Mouse (Mus musculus) liver, postnatal 0 days (tissue): Measurements from ENCODE around the gene Adam19. TPM values are rescaled to one million over a fixed set of nuclear protein-coding genes. Genes with fewer than 3 reads are reported as not detected.
"Not testable (repeated sequence)": the region's sequence is repeated elsewhere in the genome, so short reads cannot be mapped to it uniquely, and the experiment has no call there.

ENCODE experiments used
- ATAC-seq: fragments of 200-750 bp; cut with Nextera tagmentation; 2 replicates; pipeline ENCODE4 v1.8.0; 2017; ENCODE audit warnings: mild to moderate bottlenecking, moderate library complexity
- DNase-seq: peaks from one replicate; pipeline ENCODE4 v3.0.0-alpha.2; 2016
- H3K27ac ChIP-seq: fragments of 300-500 bp; sonication (generic); 2 replicates; pipeline ENCODE4 v1.5.1; 2014; ENCODE audit warnings: antibody characterized with exemption, moderate library complexity, mild to moderate bottlenecking, low read depth
- H3K27me3 ChIP-seq: fragments of 300-500 bp; sonication (generic); 2 replicates; pipeline ENCODE4 v1.6.1; 2014; ENCODE audit warnings: low read length, control low read depth, mixed read lengths; ENCODE audit not compliant: insufficient read depth
- H3K36me3 ChIP-seq: fragments of 300-500 bp; sonication (generic); replicated peaks from 2 replicates; pipeline ENCODE4 v1.6.1; 2014; ENCODE audit warnings: mild to moderate bottlenecking, control low read depth, low read length, moderate library complexity, mixed read lengths; ENCODE audit not compliant: insufficient read depth
- H3K4me1 ChIP-seq: fragments of 300-500 bp; sonication (generic); 2 replicates; pipeline ENCODE4 v1.6.1; 2014; ENCODE audit warnings: antibody characterized with exemption, mild to moderate bottlenecking, control low read depth; ENCODE audit not compliant: insufficient read depth
- H3K4me2 ChIP-seq: fragments of 300-500 bp; sonication (generic); 2 replicates; pipeline ENCODE4 v1.6.1; 2014; ENCODE audit warnings: low read depth, mild to moderate bottlenecking, low read length, moderate library complexity, mixed read lengths
- H3K4me3 ChIP-seq: fragments of 300-500 bp; sonication (generic); 2 replicates; pipeline ENCODE4 v1.5.1; 2014; ENCODE audit warnings: low read depth, low read length
- H3K9ac ChIP-seq: fragments of 300-500 bp; sonication (generic); replicated peaks from 2 replicates; pipeline ENCODE4 v1.6.1; 2014; ENCODE audit warnings: mild to moderate bottlenecking, moderate library complexity
- H3K9me3 ChIP-seq: fragments of 300-500 bp; sonication (generic); 2 replicates; pipeline ENCODE4 v1.6.1; 2016; ENCODE audit warnings: mild to moderate bottlenecking, control low read depth, low read length, mixed read lengths
- CTCF ChIP-seq: sonication (generic); IDR thresholded peaks from 2 replicates; pipeline ENCODE4 v1.5.1; 2016; ENCODE audit warnings: antibody characterized with exemption, low read depth
- EP300 ChIP-seq: IDR thresholded peaks from 2 replicates; pipeline ENCODE4 v1.6.1; 2016; ENCODE audit warnings: antibody characterized with exemption, low read depth, mild to moderate bottlenecking
- WGBS: fragments of 180-500 bp; shearing (Covaris S2); extraction: QIAGEN DNeasy Blood & Tissue Kit; methylation state at CpG from one replicate; pipeline ENCODE4 v1.1.7; 2014; ENCODE audit not compliant: insufficient replicate concordance; 5-methylcytosine and 5-hydroxymethylcytosine counted together
- polyA plus RNA-seq: library from polyadenylated mRNA; unstranded; fragments of >200 nt; fragmentation: Nextera tagmentation; extraction: Ambion mirVana; gene quantifications from 2 replicates; pipeline ENCODE4 v1.2.1, GENCODE M21; 2015

The Adam19 gene
- polyA plus RNA-seq, 1 experiment from 2014 or later = 1.0 TPM

- DNase-seq (no peak), ATAC-seq (no peak)
- no peak overlapping the region for H3K27ac ChIP-seq
- no peaks in the 10 kb centered on the region for H3K9me3 ChIP-seq
- WGBS = 84% methylated on average over 9 of the region's 9 CpGs
- no peaks in the 10 kb centered on the region for H3K4me1 ChIP-seq
- no peaks in the 10 kb centered on the region for H3K36me3 ChIP-seq
- peaks cover 6% of the 10 kb centered on the region for H3K27me3 ChIP-seq
- no peak overlapping the region for H3K4me3 ChIP-seq
- no peak for TF ChIP-seq EP300
- no peak for TF ChIP-seq CTCF
- no peak overlapping the region for H3K9ac ChIP-seq
- no peak overlapping the region for H3K4me2 ChIP-seq
Observed at GRCm38 (mm10) chr11:46172128-46172527, 116.3 kb downstream of the Adam19 start.

DNA sequence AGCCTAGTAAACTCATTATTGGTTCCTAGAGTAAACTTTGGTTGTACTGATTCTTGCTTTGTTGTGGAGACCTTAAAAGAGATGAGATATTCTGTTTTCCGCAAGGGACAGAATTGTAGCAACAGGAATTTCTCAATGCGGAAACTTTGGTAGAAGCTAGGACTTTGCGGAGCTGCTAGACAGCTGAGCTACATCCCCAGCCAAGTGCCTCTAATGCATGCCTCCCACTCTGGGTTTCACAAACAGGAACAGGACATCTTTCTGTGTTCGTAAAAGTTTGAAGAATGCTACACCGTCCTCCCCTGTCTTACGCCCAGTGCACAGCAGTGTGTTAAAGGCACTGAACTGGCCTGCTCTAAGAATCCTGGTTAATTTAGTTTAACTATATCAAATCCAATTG, 120.4 kb downstream of the Adam19 start:
- TF ChIP-seq CTCF = no peak
- no peak for TF ChIP-seq EP300
- H3K27ac ChIP-seq = no peak overlapping the region
- no peak overlapping the region for H3K4me2 ChIP-seq
- H3K9ac ChIP-seq = no peak overlapping the region
- DNase-seq = no peak
- no peak overlapping the region for H3K4me3 ChIP-seq
- WGBS = 82% methylated on average over 6 of the region's 6 CpGs
- H3K4me1 ChIP-seq = no peaks in the 10 kb centered on the region
- H3K36me3 ChIP-seq = no peaks in the 10 kb centered on the region
- ATAC-seq = no peak
- H3K27me3 ChIP-seq = no peaks in the 10 kb centered on the region
- no peaks in the 10 kb centered on the region for H3K9me3 ChIP-seq

- no peak overlapping the region for H3K9ac ChIP-seq
- H3K4me3 ChIP-seq = no peak overlapping the region
- H3K4me1 ChIP-seq = no peaks in the 10 kb centered on the region
- H3K36me3 ChIP-seq = no peaks in the 10 kb centered on the region
- no peak for TF ChIP-seq EP300
- no peak for TF ChIP-seq CTCF
- no peaks in the 10 kb centered on the region for H3K27me3 ChIP-seq
- H3K4me2 ChIP-seq = no peak overlapping the region
- no peak overlapping the region for H3K27ac ChIP-seq
- 75% methylated on average over 10 of the region's 10 CpGs for WGBS
- no peaks in the 10 kb centered on the region for H3K9me3 ChIP-seq
- DNase-seq (no peak), ATAC-seq (no peak)
Observed at GRCm38 (mm10) chr11:46177246-46178043, 121.7 kb downstream of the Adam19 start.

- not testable (repeated sequence) for ATAC-seq, H3K4me1 ChIP-seq, H3K4me2 ChIP-seq, H3K27ac ChIP-seq, H3K9me3 ChIP-seq, H3K36me3 ChIP-seq, H3K27me3 ChIP-seq, H3K4me3 ChIP-seq, DNase-seq, H3K9ac ChIP-seq
- WGBS = 83% methylated on average over 1 of the region's 1 CpGs
Observed at GRCm38 (mm10) chr11:46182031-46182430, 126.2 kb downstream of the Adam19 start.

DNA sequence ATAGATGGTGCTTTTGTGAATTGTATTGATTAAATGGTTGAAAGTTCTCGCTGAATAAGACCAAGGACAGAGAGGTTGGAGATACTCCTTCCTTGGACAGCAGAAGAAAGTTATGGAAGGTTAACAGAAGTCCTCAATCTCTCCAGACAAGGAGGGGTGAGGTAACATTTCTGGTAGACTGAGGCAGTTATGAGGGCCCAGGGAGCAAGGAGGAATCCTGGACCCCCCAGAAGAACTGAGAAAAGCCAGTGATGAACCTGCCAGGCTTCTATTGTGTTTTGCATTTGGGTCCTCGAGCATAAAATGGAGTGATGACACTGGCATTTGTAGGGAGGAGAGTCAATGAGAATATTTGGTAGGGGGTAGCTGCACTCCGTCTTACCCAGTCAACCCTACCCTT, 129.2 kb downstream of the Adam19 start:
- H3K27ac ChIP-seq = no peak overlapping the region
- no peaks in the 10 kb centered on the region for H3K27me3 ChIP-seq
- no peak for TF ChIP-seq CTCF
- TF ChIP-seq EP300 = no peak
- no peak for DNase-seq
- H3K4me1 ChIP-seq = no peaks in the 10 kb centered on the region
- ATAC-seq = no peak
- no peak overlapping the region for H3K4me2 ChIP-seq
- no peak overlapping the region for H3K4me3 ChIP-seq
- H3K9ac ChIP-seq = no peak overlapping the region
- no peaks in the 10 kb centered on the region for H3K9me3 ChIP-seq
- WGBS = 69% methylated on average over 3 of the region's 3 CpGs
- no peaks in the 10 kb centered on the region for H3K36me3 ChIP-seq

GRCm38 (mm10) chr11:46185486-46185885, 129.7 kb downstream of the Adam19 start:
- TF ChIP-seq EP300 (no peak), CTCF (no peak)

More at GRCm38 (mm10) chr11:46185486-46185885, 129.7 kb downstream of the Adam19 start:
- ATAC-seq (no peak), DNase-seq (no peak)
- Histone ChIP-seq H3K4me3 (no peak overlapping the region), H3K4me1 (no peaks in the 10 kb centered on the region), H3K9me3 (no peaks in the 10 kb centered on the region), H3K27me3 (no peaks in the 10 kb centered on the region), H3K27ac (no peak overlapping the region), H3K4me2 (no peak overlapping the region), H3K9ac (no peak overlapping the region), H3K36me3 (no peaks in the 10 kb centered on the region)
- WGBS = 42% methylated on average over 4 of the region's 4 CpGs
